Mouse (Mus musculus) ovary, postnatal 36 days (tissue): ENCODE results near the gene Itga9.

Experiments
- DNase-seq: peaks from one replicate; pipeline ENCODE4 v3.0.0; 2022; ENCODE audit warnings: low spot score, mixed read lengths

Gene Itga9

DNA sequence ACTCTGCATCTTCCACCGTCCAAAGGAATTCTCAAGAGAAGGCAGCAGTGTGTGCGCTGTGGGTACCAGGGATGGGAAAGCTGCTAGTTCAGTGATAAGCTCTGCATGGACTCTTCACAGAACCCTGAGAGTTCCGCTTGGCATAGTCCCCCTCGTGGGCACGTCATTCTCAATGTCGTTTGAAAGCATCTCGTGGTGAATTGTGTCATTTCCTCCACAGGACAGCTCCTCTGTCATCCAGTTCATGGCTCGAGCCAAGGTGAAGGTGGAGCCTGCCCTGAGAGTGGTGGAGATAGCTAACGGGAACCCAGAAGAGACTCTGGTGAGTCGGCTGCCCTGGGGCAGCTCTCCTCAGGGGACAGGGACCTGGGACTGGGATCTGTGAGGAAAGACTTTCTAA, 270.4 kb downstream of the Itga9 start:
- DNase-seq: no peak

DNA sequence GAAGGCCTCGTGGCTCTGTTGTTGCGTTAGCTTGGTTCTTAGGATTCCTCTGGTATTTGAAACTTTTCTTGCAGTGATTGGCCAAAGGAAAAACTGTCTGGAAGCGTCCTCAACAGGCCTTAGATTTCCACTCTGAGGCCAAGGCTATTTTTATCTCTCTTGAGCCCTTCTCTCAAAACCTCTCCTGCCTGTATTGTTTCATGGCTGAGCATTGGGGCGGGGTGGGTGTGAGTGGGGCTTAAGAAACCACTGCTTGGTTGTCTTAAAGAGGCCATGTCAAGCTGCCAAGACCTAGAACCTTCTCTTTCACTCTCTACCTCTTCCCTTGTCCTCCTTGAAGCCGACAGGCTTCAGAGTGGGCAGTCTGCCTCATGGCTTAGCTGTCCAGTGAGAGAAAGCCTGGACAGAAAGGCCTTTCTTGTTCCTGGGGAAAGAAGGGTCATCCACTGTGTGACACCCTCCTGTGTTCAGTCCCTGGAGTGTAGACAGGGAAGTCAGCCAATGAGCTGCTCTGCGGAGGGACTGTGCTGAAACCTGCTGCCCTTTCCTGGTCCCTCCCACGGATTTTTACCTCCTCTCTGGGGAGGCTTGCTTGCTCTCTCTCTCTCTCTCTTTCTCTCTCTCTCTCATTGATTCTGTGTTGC, 271.0 kb downstream of the Itga9 start:
- no peak for DNase-seq

DNA sequence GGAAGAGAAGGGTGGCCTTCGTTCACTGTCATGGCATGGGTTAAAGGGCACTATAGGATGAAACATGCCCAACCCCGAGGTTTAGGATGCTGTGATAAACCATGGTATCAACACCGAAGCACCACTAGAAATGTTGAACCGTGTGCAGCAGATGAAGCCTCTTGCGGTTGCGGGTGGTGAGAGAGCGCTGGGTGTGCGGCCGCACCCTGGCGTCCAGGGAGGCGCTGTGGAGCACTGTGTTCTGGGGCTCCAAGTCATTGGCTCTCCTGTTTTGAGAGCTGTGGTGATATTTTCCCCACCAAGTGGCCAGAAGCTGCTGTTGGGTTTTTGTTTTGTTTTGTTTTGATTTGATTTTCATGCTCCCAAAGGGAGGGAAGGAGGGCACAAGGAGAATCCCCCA, 272.1 kb downstream of the Itga9 start:
- no peak for DNase-seq

DNA sequence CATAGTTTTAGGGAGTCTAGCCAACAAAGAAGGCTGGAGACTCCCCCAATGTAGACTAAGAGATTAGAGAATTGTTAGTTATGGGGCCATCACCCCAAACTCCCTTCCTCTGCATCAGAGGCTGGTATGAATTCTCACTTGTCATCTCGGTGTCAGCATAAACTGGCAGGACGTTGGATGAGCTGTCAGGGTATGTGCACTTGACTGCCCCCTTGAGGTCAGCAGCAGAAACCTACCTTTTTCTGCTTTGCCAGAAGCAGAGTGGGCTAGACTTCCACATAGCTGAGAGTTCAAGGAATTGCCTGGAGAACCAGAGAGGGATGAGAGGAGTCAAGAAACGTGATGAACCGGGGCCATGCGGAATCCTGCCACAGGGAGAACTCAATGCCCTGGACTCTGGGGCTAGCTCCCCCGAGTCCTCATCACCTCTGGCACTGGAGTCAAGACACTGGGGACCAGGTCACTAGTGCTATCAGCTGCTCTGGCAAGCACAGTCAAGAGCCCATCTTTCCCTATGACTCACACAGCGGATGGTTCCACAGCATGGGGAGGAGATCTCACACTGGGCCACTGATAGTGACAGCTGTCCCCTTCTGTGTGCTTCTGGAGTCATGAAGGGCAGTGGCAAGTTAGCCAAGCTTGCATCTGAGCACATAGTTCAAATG, 274.9 kb downstream of the Itga9 start:
- DNase-seq: no peak

DNA sequence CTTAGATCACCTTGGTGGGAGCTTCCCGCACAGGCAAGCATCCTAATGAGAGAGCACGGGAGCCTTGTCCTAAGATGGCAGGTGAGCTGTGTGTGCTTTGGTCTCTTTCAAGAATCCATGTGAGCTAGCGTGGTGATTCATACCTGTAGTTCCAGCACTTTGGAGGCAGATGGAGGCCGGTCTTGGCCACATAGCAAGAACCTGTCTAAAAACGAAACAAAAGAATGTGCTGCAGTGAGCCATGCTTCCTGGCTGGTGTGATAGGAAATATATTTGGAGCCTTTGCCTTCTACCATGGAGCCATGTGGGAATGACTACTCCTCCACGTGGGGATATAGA, 275.4 kb downstream of the Itga9 start:
- no peak for DNase-seq

DNA sequence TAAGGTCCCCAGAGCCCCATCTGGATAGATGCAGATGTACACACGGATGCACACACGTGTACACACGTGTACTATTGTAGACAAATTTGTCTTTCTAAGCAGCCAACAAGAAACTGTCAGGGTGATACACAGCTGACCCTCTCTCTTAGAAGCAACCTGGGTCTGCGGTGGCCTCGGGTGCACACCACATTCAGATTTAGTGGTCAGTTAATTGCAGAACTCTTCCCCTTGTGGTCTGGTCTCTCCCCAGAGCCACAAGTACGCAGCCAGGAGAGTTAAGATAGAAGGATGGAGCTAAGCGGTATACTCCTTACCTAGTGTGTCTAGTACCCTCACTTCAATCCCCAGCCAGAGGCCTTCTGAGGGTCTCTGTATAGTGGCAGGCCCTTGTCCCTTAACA, 276.7 kb downstream of the Itga9 start:
- DNase-seq: no peak

DNA sequence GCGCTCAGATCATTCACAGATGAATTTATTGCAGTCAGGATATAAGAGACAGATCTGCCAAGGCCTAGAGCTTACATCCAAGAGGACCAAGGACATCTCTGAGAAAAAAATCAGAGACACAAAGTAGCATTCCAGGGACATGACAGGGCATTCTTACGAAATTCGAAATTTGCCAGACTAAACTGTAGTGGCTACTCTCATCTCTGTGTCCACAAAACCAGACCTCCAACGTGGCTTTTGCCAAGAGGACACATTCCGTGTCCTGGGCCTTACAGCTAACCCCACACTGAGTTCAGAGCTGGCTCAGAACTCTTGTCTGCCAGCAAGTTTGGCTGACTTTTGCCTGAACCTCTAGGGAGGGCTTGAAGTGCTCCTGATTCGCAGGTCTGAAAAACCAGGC, 279.3 kb downstream of the Itga9 start:
- DNase-seq: no peak

DNA sequence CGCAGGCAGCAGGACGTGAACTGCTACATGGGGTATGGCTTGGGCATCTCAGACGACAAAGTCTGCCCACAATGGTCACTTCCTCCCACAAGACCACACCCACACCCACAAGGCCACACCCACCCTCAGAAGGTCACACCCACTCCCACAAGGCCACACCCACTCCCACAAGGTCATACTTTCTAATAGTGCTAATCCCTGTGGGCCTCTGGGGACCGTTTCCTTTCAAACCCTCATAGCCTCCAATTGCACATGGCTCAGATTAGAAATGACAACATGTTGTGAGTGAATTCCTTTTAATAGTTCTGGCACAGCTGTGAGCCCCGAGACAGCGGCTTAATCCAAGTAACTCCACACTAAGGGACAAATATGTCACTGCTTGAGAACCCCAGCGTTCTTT, 280.7 kb downstream of the Itga9 start:
- DNase-seq: no peak

DNA sequence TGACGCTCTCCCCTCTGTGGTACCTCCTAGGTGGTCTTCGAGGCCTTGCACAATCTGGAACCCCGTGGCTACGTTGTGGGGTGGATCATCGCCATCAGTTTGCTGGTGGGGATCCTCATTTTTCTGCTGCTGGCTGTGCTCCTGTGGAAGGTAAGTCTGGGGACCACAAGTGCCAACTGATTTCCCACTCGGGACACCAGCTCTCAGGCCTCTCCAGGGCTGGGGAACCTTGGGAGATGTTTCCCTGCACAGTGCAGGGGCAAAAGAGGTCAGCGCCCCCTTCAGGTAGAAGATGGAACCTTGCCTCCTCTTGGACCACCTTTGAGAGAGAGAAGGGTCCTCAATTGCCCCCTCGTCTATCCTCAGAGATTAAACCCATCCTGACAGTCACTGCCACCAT, 281.2 kb downstream of the Itga9 start:
- DNase-seq: no peak

DNA sequence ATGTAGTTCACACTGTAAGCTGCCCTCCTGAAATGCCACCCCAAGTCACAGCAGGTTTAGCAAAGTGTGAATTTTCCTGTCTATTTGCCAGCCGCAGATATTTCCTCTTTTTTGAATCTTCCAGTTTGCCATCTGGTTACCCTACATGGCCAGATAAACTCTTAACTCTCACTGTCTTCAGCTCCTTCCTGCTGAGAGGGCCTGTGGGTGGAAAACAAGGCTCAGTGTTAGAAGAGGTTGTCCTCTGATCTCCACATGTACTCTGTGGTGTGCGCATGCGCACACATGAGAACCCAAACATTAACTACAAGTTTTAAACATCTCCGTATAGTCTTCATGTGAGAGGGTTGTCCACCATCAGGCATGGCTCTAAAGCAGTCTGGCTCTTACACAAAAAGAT, 283.7 kb downstream of the Itga9 start:
- DNase-seq: no peak

DNA sequence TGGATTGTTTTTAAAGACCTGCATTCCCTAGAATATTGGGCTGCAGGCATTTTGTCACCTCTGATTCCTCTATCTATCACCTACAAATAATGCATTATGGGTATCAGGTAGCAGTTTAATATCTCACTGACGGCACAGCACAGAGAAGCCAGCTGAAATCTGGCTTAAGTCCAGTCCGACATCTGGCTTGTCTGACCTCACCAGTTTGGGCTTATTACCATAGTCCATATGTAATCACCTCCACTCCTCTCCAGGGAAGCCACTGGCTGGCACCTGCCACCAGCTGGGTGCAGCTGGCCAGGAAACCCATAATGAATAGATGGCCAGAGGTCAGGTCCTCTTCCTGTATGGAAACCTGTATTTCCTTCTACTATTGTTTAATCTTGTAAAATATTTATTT, 284.2 kb downstream of the Itga9 start:
- no peak for DNase-seq

DNA sequence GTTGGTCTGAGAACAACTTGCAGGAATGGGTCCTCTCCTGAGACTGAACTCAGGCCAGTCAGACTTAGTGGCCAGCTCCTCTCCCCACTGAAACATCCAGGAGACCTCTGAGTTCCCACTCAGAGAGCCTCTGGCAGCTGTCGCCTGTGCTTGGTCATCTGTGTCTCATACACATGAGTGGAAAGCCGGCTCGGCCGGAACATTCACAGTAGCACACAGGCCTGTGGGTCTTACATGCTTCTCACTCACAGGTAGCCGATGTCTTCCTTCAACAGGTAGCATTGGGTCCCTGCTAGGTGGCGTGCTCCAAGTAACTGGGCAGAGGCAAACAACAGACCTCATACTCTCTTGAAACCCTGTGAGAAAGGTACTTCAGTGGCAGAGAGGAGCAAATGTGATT, 284.6 kb downstream of the Itga9 start:
- no peak for DNase-seq

DNA sequence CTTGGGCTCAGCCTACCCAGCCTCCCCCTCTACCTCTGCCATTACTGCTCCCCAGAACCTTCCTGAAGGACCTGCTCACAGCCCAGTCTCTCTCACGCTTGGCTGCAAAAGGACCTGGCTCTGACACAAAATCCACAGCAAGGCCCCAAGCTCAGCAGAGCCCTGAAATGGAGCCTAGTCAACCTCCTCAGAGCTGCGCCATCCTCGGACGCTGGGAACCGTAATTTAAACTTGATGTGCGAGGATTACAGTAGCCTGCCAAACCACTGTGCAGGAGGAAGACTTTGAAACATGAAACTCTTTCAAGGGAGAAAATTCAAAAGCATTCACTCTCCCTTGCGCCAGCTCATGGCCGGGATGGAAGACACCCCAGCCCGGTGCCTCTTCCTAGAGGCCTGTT, 285.1 kb downstream of the Itga9 start:
- no peak for DNase-seq

DNA sequence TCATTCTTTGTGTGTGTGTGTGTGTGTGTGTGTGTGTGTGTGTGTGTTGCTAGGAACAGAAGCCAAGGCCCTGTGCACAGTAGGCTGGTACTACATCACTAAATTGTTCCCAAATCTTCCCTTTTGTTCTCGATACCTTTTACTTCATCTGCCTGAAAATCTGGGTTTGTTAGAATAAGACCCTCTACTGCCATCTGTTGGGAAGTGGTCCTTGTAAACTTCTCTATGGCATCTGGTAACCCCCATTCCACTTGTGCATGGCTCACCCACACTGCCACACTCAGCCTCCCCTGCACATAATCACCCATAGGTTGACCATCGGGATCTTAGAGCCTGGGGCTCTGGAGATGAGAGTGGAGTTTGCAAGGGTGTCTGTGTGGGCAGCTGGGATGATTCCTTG, 288.6 kb downstream of the Itga9 start:
- no peak for DNase-seq

DNA sequence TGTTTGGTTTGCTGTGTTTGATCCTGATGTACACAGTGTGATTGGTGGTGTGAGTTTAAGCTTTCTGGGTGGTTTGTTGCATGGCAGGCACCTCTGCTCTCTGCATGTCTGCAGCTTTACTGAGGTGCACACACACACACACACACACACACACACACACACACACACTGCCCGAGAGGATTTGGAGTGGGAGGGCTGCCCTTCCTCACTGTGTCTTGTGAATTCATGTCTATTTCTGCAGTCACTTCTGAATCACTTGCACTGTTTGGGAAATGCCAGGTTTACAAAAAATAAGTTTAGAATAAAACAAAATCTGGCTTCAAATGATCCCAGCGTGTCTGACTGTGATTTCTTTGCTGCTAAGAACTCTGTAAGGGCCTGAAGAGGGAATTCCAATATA, 294.2 kb downstream of the Itga9 start:
- no peak for DNase-seq

DNA sequence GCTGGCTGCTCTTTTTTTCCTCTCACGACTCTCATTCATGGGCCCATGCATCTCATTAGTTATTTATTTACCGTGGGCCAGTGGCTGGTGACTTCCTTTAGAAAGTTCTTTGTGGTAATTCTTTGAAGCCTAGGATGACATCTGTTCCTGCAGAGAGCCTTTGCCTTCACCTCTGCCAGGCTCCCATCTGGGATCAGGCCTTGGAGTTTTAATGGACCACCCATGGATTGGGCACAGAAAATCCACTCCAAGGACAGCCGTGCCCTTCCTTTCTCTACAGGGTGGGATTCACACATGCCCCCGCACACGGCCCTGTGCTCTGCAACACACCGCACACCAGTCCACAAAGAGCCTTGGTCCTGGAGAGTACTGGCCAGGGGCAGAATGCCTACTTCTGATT, 295.4 kb downstream of the Itga9 start:
- no peak for DNase-seq

DNA sequence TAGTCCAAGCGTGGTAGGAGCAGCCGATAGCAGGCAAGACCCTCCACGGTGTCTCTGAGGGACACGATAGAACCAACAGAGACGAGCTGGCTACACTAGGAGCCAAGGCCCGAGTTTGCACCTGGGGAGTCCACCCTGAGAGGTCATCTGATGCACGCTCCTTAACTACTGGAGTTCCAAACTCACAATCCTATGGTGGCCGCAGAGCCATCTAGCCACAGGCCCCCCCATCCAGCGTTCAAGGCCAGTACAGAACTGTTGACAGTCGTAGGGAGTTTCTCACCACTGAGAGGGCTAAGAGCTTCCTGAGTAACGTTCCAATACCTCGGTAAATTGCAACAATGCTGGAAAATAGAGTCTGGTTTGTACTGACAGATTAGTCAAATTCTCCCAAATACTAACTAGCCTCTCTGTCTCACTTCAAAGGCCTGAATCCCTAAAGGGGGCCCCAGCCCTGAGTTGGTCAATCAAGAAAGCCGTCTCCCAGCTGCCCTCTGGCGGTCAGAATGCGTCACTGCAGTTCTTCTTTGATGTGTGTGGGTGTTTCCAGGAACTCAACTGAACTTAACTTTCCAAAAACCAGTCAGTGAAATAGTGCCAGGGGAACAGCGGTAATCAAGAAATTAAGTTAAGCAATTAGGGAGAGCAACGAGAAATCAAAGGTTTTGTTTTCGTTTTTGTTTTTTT, 301.6 kb downstream of the Itga9 start:
- DNase-seq: peak; percentile 81

DNA sequence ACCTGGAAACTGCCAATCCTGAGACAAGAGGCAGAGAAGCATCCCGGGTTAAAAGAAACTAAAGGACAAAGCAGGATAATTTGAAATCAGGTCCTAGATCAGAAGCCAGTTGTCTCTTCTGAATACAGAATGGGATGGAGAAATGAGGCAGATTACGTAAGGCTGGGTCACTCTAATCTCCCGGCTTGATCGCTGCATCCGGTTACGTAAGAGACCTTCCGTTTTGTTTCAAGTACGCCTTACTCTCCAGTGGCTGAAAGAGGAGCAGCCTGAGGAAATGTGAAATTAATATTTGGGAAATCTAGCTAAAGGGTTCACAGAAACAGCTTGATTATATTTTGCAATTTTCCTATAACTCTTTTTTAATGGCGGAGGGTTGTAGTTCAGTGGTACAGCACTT, 306.6 kb downstream of the Itga9 start:
- no peak for DNase-seq

DNA sequence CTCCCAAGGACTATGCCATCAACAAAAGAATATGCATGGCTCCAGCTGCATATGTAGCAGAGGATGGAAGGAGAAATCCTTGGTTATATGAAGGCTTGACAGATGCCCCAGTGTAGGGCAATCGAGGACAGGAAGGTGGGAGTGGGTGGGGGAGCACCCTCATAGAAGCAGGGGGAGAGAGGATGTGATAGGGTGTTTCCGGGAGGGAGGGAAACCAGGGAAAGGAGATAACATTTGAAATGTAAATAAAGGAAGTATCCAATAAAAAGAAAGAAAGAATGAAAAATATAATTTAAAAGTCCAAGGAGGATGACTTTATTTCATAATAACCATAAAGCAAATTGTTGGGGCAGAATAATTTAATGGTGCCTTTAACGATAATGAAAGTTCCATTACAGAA, 307.1 kb downstream of the Itga9 start:
- no peak for DNase-seq

DNA sequence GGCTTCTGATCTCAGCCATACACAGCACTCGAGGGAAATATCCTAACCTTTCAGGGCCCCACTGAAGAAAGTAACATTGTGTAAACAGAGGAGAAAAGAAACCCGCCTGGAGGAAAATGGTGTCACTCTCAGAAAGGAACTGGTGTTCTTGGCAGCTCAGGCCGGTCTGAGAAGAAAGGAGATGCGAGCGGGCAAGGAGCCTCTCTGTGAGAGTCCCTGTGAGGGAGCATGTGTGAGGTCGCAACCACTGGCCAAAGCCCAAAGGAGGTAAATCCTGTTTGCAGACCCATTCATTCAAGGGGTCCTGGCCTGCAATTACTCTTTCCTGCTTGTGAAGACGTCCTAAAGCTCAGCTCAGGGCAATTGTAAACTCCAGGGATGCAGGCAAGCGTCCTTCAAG, 308.1 kb downstream of the Itga9 start:
- no peak for DNase-seq

DNA sequence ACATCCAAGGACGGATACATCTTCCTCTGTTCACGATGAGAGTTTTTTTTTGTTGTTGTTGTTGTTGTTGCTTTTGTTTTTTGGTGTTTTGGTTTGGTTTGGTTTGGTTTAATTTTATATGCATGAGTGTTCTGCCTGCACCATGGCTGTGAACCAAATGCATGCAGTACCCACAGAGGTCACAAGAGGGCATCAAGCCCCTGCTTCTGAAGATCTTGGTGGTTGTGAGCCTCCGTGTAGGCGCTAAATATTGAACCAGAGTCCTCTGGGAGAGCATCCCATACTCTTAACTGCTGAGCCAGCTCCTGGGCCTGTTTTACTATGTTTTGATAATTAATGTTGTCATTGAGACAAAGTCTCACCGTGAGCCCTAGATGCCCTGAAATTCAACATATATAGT, 308.8 kb downstream of the Itga9 start:
- DNase-seq: no peak

DNA sequence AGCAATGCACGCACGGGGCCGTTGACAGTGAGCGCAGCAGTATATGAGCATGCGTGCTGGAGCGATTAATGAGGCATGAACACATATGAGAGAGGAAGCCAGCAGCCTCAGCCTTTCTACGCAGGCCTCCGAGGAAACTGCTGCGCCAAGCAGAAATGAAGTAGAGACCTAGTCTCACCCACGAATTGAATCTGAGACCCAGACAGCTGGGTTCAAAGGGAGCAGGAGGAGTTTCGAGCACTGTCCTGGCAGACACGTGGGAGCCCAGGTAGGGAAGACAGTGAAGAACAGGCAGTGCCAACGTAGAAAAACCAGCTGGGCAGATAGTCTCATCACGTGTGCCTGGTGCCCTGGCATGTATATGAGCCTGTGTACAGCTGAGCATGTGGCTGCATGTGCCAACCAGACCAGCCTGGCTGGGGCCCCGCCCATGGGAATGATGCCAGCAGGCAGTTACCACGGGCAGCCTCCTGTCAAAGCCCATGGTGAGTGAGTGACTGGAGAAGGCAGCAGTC, 313.2 kb downstream of the Itga9 start:
- DNase-seq: peak; percentile 39

DNA sequence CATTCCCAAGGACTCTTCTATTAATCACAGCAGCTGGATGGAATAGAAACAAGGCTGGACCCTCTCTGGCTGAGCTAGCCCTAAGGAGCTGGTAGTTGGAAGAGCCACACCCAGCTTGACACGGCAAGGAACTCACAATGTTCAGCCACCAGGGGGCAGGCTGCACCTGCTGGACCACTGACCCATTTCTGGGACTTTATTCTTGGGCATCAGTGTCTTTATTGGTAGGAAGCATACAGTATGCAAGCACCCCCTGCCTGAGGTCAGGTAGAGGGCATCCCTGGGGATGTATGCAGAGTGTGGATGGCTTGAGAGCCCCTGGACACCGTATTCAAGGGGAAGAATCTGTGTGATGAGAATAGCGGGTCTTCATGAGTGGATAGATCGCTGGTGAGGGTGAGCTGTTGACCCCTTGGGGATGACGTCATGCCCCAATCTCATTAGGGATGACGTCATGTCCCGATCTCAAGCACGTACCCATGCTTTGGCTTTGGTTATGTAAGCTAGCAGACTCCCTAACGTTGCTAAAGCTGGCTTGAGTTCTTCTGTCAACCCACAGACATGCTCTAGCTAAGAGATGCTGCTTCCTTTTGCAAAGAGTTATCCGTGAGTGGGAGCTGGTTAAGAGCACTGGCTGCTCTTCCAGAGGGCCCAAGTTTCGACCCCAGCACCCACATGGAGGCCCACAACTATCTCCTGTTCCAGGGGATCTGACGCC, 314.5 kb downstream of the Itga9 start:
- DNase-seq: peak; percentile 81
